Mouse (Mus musculus): ENCODE measurements around the gene Plcl1.

DNA sequence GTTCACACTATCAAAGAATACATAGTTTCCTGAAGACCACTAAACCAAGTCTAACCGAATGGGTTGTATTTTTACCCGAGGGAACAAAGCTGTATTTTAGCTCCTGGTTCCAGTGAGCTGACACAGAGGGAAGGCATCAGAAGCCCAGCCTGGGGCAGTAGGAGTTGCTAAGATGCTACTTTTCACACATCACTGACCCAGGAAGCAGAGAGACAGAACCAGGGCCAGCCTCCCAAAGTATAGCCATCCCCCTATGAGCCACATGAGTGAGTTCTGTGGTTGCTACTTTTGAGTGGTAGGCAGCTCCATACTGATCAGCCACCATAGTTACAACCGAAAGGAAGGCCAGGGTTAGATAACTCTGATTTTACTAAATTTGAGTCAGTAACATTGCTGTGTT is 106.4 kb downstream of the Plcl1 start:
- no peak for TF ChIP-seq CTCF (IDR thresholded peaks at IDR 0.05; ENCODE audit: low read depth, low read length)
- no peak for TF ChIP-seq GATA1 (IDR thresholded peaks at IDR 0.05; ENCODE audit: borderline replicate concordance, low read length)
- no peak for TF ChIP-seq TAL1 (conservative IDR thresholded peaks at IDR 0.05; ENCODE audit: low read depth, low read length)
